Mouse (Mus musculus): ENCODE measurements around the gene Pde7b. TPM values are rescaled to one million over a fixed set of nuclear protein-coding genes. Genes with fewer than 3 reads are reported as not detected.

Pde7b gene
- polyA plus RNA-seq, 1 experiment, result 17.7 TPM

GRCm38 (mm10) chr10:20380798-20381197 lies 344.1 kb downstream of the Pde7b start:
- WGBS, result 85% methylated on average over 3 of the region's 3 CpGs

GRCm38 (mm10) chr10:20379071-20379735 lies 345.7 kb downstream of the Pde7b start:
- WGBS, result 63% methylated on average over 9 of the region's 9 CpGs
- TF ChIP-seq CTCF (IDR thresholded peaks at IDR 0.05; ENCODE audit: insufficient read depth, low read length) (no peak), POLR2A (IDR thresholded peaks at IDR 0.05; ENCODE audit: borderline replicate concordance, extremely low read depth, low read depth, low read length) (no peak)
- Histone ChIP-seq H3K4me1 (ENCODE audit: control insufficient read depth, insufficient read depth, low read length) (no peaks in the 10 kb centered on the region; the same call in none of the 2 replicates), H3K4me3 (replicated peaks; ENCODE audit: extremely low read depth, low read depth, low read length) (no peak overlapping the region)
- no peak for DNase-seq

More at GRCm38 (mm10) chr10:20380798-20381197, 344.1 kb downstream of the Pde7b start:
- no peak for DNase-seq
- H3K4me1 ChIP-seq (ENCODE audit: control insufficient read depth, insufficient read depth, low read length), result no peaks in the 10 kb centered on the region; the same call in none of the 2 replicates
- H3K4me3 ChIP-seq (replicated peaks; ENCODE audit: extremely low read depth, low read depth, low read length), result no peak overlapping the region
- TF ChIP-seq CTCF (IDR thresholded peaks at IDR 0.05; ENCODE audit: insufficient read depth, low read length), result no peak
- no peak for TF ChIP-seq POLR2A (IDR thresholded peaks at IDR 0.05; ENCODE audit: borderline replicate concordance, extremely low read depth, low read depth, low read length)

- WGBS, result 85% methylated on average over 9 of the region's 9 CpGs
- DNase-seq, result no peak
- no peak for TF ChIP-seq CTCF (IDR thresholded peaks at IDR 0.05; ENCODE audit: insufficient read depth, low read length)
- TF ChIP-seq POLR2A (IDR thresholded peaks at IDR 0.05; ENCODE audit: borderline replicate concordance, extremely low read depth, low read depth, low read length), result no peak
- Histone ChIP-seq H3K4me1 (ENCODE audit: control insufficient read depth, insufficient read depth, low read length) (no peaks in the 10 kb centered on the region; the same call in none of the 2 replicates), H3K4me3 (replicated peaks; ENCODE audit: extremely low read depth, low read depth, low read length) (no peak overlapping the region)
These were observed 347.3 kb downstream of the Pde7b start for GRCm38 (mm10) chr10:20377621-20378020.

- no peak for TF ChIP-seq POLR2A (IDR thresholded peaks at IDR 0.05; ENCODE audit: borderline replicate concordance, extremely low read depth, low read depth, low read length)
- TF ChIP-seq CTCF (IDR thresholded peaks at IDR 0.05; ENCODE audit: insufficient read depth, low read length), result no peak
- WGBS, result 96% methylated on average over 5 of the region's 5 CpGs
- Histone ChIP-seq H3K4me3 (replicated peaks; ENCODE audit: extremely low read depth, low read depth, low read length) (no peak overlapping the region), H3K4me1 (ENCODE audit: control insufficient read depth, insufficient read depth, low read length) (no peaks in the 10 kb centered on the region)
- DNase-seq, result no peak
These were observed 352.8 kb downstream of the Pde7b start for GRCm38 (mm10) chr10:20372046-20372445.

GRCm38 (mm10) chr10:20362450-20363118 lies 362.3 kb downstream of the Pde7b start:
- 67% methylated on average over 4 of the region's 4 CpGs for WGBS
- Histone ChIP-seq H3K4me1 (ENCODE audit: control insufficient read depth, insufficient read depth, low read length) (no peaks in the 10 kb centered on the region), H3K4me3 (replicated peaks; ENCODE audit: extremely low read depth, low read depth, low read length) (no peak overlapping the region)
- no peak for DNase-seq
- TF ChIP-seq POLR2A (IDR thresholded peaks at IDR 0.05; ENCODE audit: borderline replicate concordance, extremely low read depth, low read depth, low read length), result no peak
- TF ChIP-seq CTCF (IDR thresholded peaks at IDR 0.05; ENCODE audit: insufficient read depth, low read length), result no peak

GRCm38 (mm10) chr10:20361542-20362449 lies 363.1 kb downstream of the Pde7b start:
- DNase-seq, result no peak
- WGBS, result 63% methylated on average over 10 of the region's 10 CpGs
- Histone ChIP-seq H3K4me1 (ENCODE audit: control insufficient read depth, insufficient read depth, low read length) (no peaks in the 10 kb centered on the region), H3K4me3 (replicated peaks; ENCODE audit: extremely low read depth, low read depth, low read length) (no peak overlapping the region)
- peak; percentile 40; the same call in 1 of the 2 replicates for TF ChIP-seq CTCF (IDR thresholded peaks at IDR 0.05; ENCODE audit: insufficient read depth, low read length)
- no peak for TF ChIP-seq POLR2A (IDR thresholded peaks at IDR 0.05; ENCODE audit: borderline replicate concordance, extremely low read depth, low read depth, low read length)

- TF ChIP-seq CTCF (IDR thresholded peaks at IDR 0.05; ENCODE audit: insufficient read depth, low read length) (no peak), POLR2A (IDR thresholded peaks at IDR 0.05; ENCODE audit: borderline replicate concordance, extremely low read depth, low read depth, low read length) (no peak)
- H3K4me1 ChIP-seq (ENCODE audit: control insufficient read depth, insufficient read depth, low read length), result no peaks in the 10 kb centered on the region; the same call in 1 of the 2 replicates
- 75% methylated on average over 2 of the region's 2 CpGs for WGBS
- no peak overlapping the region for H3K4me3 ChIP-seq (replicated peaks; ENCODE audit: extremely low read depth, low read depth, low read length)
- DNase-seq, result no peak
These were observed 376.0 kb downstream of the Pde7b start for GRCm38 (mm10) chr10:20348894-20349293.

Other genes starting within 250 kb of the Pde7b start
- gene Ahi1, start 227.5 kb upstream of the Pde7b start, polyA plus RNA-seq (2012; rRNA removed), result 2.6 and 3.6 TPM in 2 replicates

Measured in lung, adult 2 months (tissue).